Mouse (Mus musculus): Measurements from ENCODE around the gene Tmem258. TPM values are rescaled to one million over a fixed set of nuclear protein-coding genes. Genes with fewer than 3 reads are reported as not detected.

Gene Tmem258
- total RNA-seq, 1 experiment = 455 TPM

- no peak overlapping the region for H3K4me3 ChIP-seq (ENCODE audit: insufficient read depth in 1 of 2, low read depth in 1 of 2, low read length in 2 of 2, poor library complexity in 1 of 2, severe bottlenecking in 1 of 2)
- H3K9me3 ChIP-seq (ENCODE audit: control insufficient read depth, insufficient read depth, low read depth, low read length) = no peaks in the 10 kb centered on the region
- H3K36me3 ChIP-seq (ENCODE audit: control insufficient read depth, insufficient read depth, low read length, poor library complexity, severe bottlenecking) = peaks cover 41% of the 10 kb centered on the region
- H3K4me1 ChIP-seq (ENCODE audit: control insufficient read depth in 2 of 2, insufficient read depth in 2 of 2, low read length in 2 of 2, poor library complexity in 1 of 2) = peaks cover 0 to 19% of the 10 kb centered on the region in 2 experiments; a peak in 2 of 4 replicates
- no peak for DNase-seq (ENCODE audit: low read depth, low spot score)
- TF ChIP-seq MAFK (IDR thresholded peaks at IDR 0.05; ENCODE audit: insufficient read depth, low read depth, low read length) (no peak), CHD2 (IDR thresholded peaks at IDR 0.05; ENCODE audit: low read depth, low read length) (no peak), HCFC1 (IDR thresholded peaks at IDR 0.05; ENCODE audit: borderline replicate concordance, insufficient read depth, low read length) (no peak), ZNF384 (IDR thresholded peaks at IDR 0.05; ENCODE audit: low read depth, low read length) (no peak), ZC3H11A (IDR thresholded peaks at IDR 0.05; ENCODE audit: borderline replicate concordance, low read depth, low read length) (no peak)
- in situ Hi-C loops (cut with MboI; ENCODE audit: low sequenced_read_pairs in 2 of 2, unreplicated experiment in 2 of 2) = no loop called here
- no peak overlapping the region for H3K9ac ChIP-seq (ENCODE audit: insufficient read depth, low read depth, low read length, poor library complexity, severe bottlenecking)
- H3K27ac ChIP-seq (ENCODE audit: insufficient read depth, low read depth, low read length, poor library complexity, severe bottlenecking) = no peak overlapping the region
Observed at GRCm38 (mm10) chr19:10186569-10186968, 17.2 kb upstream of the Tmem258 start.

- Histone ChIP-seq H3K4me1 (ENCODE audit: control insufficient read depth in 2 of 2, insufficient read depth in 2 of 2, low read length in 2 of 2, poor library complexity in 1 of 2) (peaks cover 0 to 15% of the 10 kb centered on the region in 2 experiments; a peak in 2 of 4 replicates), H3K9ac (ENCODE audit: insufficient read depth, low read depth, low read length, poor library complexity, severe bottlenecking) (no peak overlapping the region; the same call in 1 of the 2 replicates), H3K27ac (ENCODE audit: insufficient read depth, low read depth, low read length, poor library complexity, severe bottlenecking) (no peak overlapping the region), H3K36me3 (ENCODE audit: control insufficient read depth, insufficient read depth, low read length, poor library complexity, severe bottlenecking) (peaks cover 52% of the 10 kb centered on the region), H3K9me3 (ENCODE audit: control insufficient read depth, insufficient read depth, low read depth, low read length) (no peaks in the 10 kb centered on the region), H3K4me3 (ENCODE audit: insufficient read depth in 1 of 2, low read depth in 1 of 2, low read length in 2 of 2, poor library complexity in 1 of 2, severe bottlenecking in 1 of 2) (no peak overlapping the region)
- in situ Hi-C loops (cut with MboI; ENCODE audit: low sequenced_read_pairs in 2 of 2, unreplicated experiment in 2 of 2) = no loop called here
- TF ChIP-seq ZNF384 (IDR thresholded peaks at IDR 0.05; ENCODE audit: low read depth, low read length) (no peak), CHD2 (IDR thresholded peaks at IDR 0.05; ENCODE audit: low read depth, low read length) (no peak), MAFK (IDR thresholded peaks at IDR 0.05; ENCODE audit: insufficient read depth, low read depth, low read length) (no peak), HCFC1 (IDR thresholded peaks at IDR 0.05; ENCODE audit: borderline replicate concordance, insufficient read depth, low read length) (no peak), ZC3H11A (IDR thresholded peaks at IDR 0.05; ENCODE audit: borderline replicate concordance, low read depth, low read length) (no peak)
- no peak for DNase-seq (ENCODE audit: low read depth, low spot score)
Observed at GRCm38 (mm10) chr19:10188281-10188811, 15.5 kb upstream of the Tmem258 start.

DNA sequence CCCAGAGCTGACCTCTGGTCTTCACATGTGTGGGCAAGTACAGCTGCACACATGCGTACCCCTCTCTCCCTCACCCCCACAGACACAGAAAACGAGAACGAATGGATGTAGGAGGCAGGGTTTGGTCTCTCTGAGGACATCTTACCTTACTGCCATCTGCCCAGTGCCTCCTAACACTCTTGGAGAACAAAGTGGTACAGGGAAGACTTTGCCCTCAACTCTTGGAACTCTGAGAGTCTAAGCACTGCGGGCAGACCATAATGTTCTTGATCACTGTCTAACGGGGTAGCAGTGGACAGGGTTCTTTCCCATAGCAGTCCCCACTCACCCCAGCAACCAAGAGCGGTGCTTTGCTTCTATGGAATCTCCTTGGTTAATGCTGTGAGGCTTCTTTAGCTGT lies 14.8 kb upstream of the Tmem258 start:
- Histone ChIP-seq H3K27ac (ENCODE audit: insufficient read depth, low read depth, low read length, poor library complexity, severe bottlenecking) (no peak overlapping the region), H3K9me3 (ENCODE audit: control insufficient read depth, insufficient read depth, low read depth, low read length) (no peaks in the 10 kb centered on the region), H3K9ac (ENCODE audit: insufficient read depth, low read depth, low read length, poor library complexity, severe bottlenecking) (no peak overlapping the region), H3K4me1 (ENCODE audit: control insufficient read depth in 2 of 2, insufficient read depth in 2 of 2, low read length in 2 of 2, poor library complexity in 1 of 2) (peaks cover 0 to 13% of the 10 kb centered on the region in 2 experiments; a peak in 2 of 4 replicates), H3K4me3 (ENCODE audit: insufficient read depth in 1 of 2, low read depth in 1 of 2, low read length in 2 of 2, poor library complexity in 1 of 2, severe bottlenecking in 1 of 2) (no peak overlapping the region), H3K36me3 (ENCODE audit: control insufficient read depth, insufficient read depth, low read length, poor library complexity, severe bottlenecking) (peaks cover 59% of the 10 kb centered on the region)
- DNase-seq (ENCODE audit: low read depth, low spot score) = no peak
- in situ Hi-C loops (cut with MboI; ENCODE audit: low sequenced_read_pairs in 2 of 2, unreplicated experiment in 2 of 2) = no loop called here
- TF ChIP-seq ZC3H11A (IDR thresholded peaks at IDR 0.05; ENCODE audit: borderline replicate concordance, low read depth, low read length) (no peak), MAFK (IDR thresholded peaks at IDR 0.05; ENCODE audit: insufficient read depth, low read depth, low read length) (no peak), HCFC1 (IDR thresholded peaks at IDR 0.05; ENCODE audit: borderline replicate concordance, insufficient read depth, low read length) (no peak), CHD2 (IDR thresholded peaks at IDR 0.05; ENCODE audit: low read depth, low read length) (no peak), ZNF384 (IDR thresholded peaks at IDR 0.05; ENCODE audit: low read depth, low read length) (no peak)

- peaks cover 0 to 7% of the 10 kb centered on the region in 2 experiments; a peak in 1 of 4 replicates for H3K4me1 ChIP-seq (ENCODE audit: control insufficient read depth in 2 of 2, insufficient read depth in 2 of 2, low read length in 2 of 2, poor library complexity in 1 of 2)
- no peak overlapping the region for H3K27ac ChIP-seq (ENCODE audit: insufficient read depth, low read depth, low read length, poor library complexity, severe bottlenecking)
- in situ Hi-C loops (cut with MboI; ENCODE audit: low sequenced_read_pairs in 2 of 2, unreplicated experiment in 2 of 2) = no loop called here
- DNase-seq (ENCODE audit: low read depth, low spot score) = no peak
- H3K9me3 ChIP-seq (ENCODE audit: control insufficient read depth, insufficient read depth, low read depth, low read length) = no peaks in the 10 kb centered on the region
- H3K9ac ChIP-seq (ENCODE audit: insufficient read depth, low read depth, low read length, poor library complexity, severe bottlenecking) = no peak overlapping the region
- peaks cover 65% of the 10 kb centered on the region for H3K36me3 ChIP-seq (ENCODE audit: control insufficient read depth, insufficient read depth, low read length, poor library complexity, severe bottlenecking)
- no peak overlapping the region for H3K4me3 ChIP-seq (ENCODE audit: insufficient read depth in 1 of 2, low read depth in 1 of 2, low read length in 2 of 2, poor library complexity in 1 of 2, severe bottlenecking in 1 of 2)
- TF ChIP-seq MAFK (IDR thresholded peaks at IDR 0.05; ENCODE audit: insufficient read depth, low read depth, low read length) (no peak), HCFC1 (IDR thresholded peaks at IDR 0.05; ENCODE audit: borderline replicate concordance, insufficient read depth, low read length) (no peak)
Observed at GRCm38 (mm10) chr19:10189940-10190339, 13.9 kb upstream of the Tmem258 start.

DNA sequence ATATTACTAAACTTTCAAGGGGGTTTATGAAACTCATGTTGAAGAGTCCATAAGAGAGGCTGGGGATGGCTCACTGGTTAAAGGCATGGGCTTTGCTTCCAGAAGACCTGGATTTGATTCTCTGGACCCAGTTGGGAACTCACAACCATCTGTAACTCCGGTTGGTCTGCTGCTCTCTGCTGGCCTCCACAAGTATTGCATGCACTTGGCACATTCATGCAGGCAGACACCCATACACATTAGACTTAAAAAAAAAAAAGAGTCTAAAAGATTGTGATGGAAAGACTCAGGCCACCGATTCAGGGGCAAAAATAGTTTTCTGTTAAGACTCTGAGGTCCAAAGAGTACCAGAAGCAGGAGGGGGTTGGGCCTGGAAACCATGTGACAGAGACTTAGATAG lies 13.0 kb upstream of the Tmem258 start:
- TF ChIP-seq MAFK (IDR thresholded peaks at IDR 0.05; ENCODE audit: insufficient read depth, low read depth, low read length) (no peak), CHD2 (IDR thresholded peaks at IDR 0.05; ENCODE audit: low read depth, low read length) (no peak), HCFC1 (IDR thresholded peaks at IDR 0.05; ENCODE audit: borderline replicate concordance, insufficient read depth, low read length) (no peak), ZC3H11A (IDR thresholded peaks at IDR 0.05; ENCODE audit: borderline replicate concordance, low read depth, low read length) (no peak), ZNF384 (IDR thresholded peaks at IDR 0.05; ENCODE audit: low read depth, low read length) (peak; percentile 80)
- Histone ChIP-seq H3K4me3 (ENCODE audit: insufficient read depth in 1 of 2, low read depth in 1 of 2, low read length in 2 of 2, poor library complexity in 1 of 2, severe bottlenecking in 1 of 2) (no peak overlapping the region), H3K9ac (ENCODE audit: insufficient read depth, low read depth, low read length, poor library complexity, severe bottlenecking) (no peak overlapping the region), H3K36me3 (ENCODE audit: control insufficient read depth, insufficient read depth, low read length, poor library complexity, severe bottlenecking) (peaks cover 58% of the 10 kb centered on the region), H3K9me3 (ENCODE audit: control insufficient read depth, insufficient read depth, low read depth, low read length) (no peaks in the 10 kb centered on the region), H3K4me1 (ENCODE audit: control insufficient read depth in 2 of 2, insufficient read depth in 2 of 2, low read length in 2 of 2, poor library complexity in 1 of 2) (peaks cover 0 to 7% of the 10 kb centered on the region in 2 experiments; a peak in 1 of 4 replicates), H3K27ac (ENCODE audit: insufficient read depth, low read depth, low read length, poor library complexity, severe bottlenecking) (no peak overlapping the region)
- peak; percentile 74 for DNase-seq (ENCODE audit: low read depth, low spot score)
- in situ Hi-C loops (cut with MboI; ENCODE audit: low sequenced_read_pairs in 2 of 2, unreplicated experiment in 2 of 2) = no loop called here

Data from ES-E14 (cell line).